Mouse (Mus musculus) heart, adult 8-10 months (tissue): ENCODE data around the gene Pkhd1. TPM values are rescaled to one million over a fixed set of nuclear protein-coding genes. Genes with fewer than 3 reads are reported as not detected.

Source experiments
- DNase-seq: peaks from one replicate; pipeline ENCODE4 v3.0.0; 2022; ENCODE audit warnings: low spot score
- total RNA-seq, 4 experiments: library from RNA; stranded (reverse); gene quantifications; 2 replicates each; pipeline ENCODE4 v1.2.4; 2022

Gene Pkhd1
- total RNA-seq: not detected

DNA sequence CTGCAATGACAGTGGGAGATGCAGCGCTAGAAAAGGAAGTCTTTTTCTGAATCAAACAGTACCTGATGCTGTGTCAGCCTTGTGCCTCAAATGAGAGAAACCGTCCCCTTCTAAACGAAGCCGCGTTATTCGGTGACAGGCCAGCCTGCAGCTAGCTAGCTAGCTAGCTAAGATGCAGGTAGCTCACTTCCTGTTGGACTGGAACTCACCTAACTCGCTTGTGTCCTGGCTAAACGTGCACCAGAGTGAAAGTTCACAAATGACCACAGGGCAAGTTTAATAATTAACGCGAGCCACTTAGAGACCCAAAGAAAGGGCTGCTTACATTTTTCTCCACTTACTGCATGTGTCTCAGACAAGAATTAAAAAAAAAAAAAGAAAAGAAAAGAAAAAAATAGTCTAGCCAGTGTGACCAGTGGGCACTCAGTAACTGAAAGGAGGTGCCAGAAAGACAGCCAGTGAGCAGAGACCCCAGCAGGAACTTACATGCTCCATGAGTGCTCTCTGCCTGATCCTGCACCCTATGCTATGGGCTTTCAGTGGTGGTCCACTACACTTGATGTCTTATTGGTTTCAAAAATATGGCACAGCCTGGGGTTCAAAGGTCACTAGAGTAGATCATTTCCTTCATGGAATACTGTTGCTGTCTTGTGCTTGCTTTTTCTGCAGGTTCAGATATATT lies at the start of gene Pkhd1:
Gene Pkhd1 (minus strand): TSS at position 216 of the 682 bp plus-strand sequence.
- DNase-seq: no peak

DNA sequence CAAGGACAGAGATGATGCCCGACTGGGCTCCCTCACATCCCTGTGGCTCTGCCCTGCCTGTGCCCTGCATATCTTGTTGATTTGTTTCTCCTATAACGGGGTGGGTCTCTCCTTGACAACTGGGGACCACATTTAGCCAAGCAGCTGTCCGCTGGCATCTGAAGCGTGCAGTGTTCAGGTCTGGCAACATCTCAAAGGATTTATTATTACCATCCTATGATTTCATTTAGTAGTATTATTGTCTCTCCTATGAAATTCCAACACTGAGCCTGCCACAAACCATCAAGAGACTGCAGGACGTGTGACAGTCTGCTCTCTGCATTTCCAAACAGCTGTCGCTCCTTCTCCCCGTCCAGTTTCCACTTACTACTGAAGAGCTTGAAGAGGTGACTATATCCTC lies 49.7 kb upstream of the Pkhd1 start:
- no peak for DNase-seq

- no peak for DNase-seq
These were observed 48.4 kb upstream of the Pkhd1 start for GRCm38 (mm10) chr1:20666233-20666632.

DNA sequence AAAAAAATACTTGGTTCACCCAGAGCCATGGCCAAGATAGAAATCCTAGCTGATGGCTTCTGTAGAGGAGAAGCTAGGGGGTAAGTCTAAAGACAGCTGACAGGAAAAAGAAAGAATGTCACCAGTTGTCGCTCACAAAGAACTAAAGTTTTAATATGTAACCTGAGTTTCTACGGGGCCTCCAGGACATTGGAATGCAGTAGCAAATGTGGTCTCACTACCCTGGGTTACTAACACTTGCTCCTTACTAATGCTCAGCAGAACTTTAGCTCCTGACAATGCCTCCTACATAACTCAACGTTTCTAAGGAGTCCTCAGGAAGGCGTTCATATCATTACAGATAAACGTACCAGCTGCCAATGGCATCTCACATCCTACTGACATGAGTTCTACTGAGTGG lies 37.2 kb upstream of the Pkhd1 start:
- no peak for DNase-seq

GRCm38 (mm10) chr1:20653513-20654506 lies 35.9 kb upstream of the Pkhd1 start:
- DNase-seq: no peak

- no peak for DNase-seq
These were observed 17.0 kb upstream of the Pkhd1 start for GRCm38 (mm10) chr1:20634856-20635255.

GRCm38 (mm10) chr1:20633276-20633869 lies 15.5 kb upstream of the Pkhd1 start:
- no peak for DNase-seq

- no peak for DNase-seq
These were observed 6.7 kb upstream of the Pkhd1 start for GRCm38 (mm10) chr1:20624564-20624963.

- DNase-seq: no peak
These were observed 5.5 kb upstream of the Pkhd1 start for GRCm38 (mm10) chr1:20623375-20623774.

DNA sequence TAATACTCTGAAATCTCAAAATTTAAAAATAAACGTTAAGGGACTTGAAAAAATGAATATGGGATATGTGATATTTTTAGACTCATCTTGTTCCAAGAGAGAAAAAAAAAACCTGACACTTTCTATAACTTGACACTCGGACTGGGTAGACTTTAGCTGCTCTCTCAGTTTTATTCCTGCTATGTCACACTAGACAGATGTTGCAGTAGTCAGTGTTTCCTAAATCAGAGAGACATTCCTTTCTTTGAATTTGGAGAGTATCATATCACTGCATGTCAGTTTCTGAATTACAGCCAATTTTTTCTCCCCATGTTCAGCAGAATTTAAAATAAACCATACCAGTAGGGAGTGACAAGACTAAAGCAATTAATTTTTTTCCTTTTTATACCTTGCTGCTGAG lies 2.7 kb upstream of the Pkhd1 start:
- DNase-seq: no peak

- no peak for DNase-seq
These were observed 1.5 kb upstream of the Pkhd1 start for GRCm38 (mm10) chr1:20619363-20619762.

GRCm38 (mm10) chr1:20612643-20613042 lies 5.2 kb downstream of the Pkhd1 start:
- DNase-seq: no peak

- DNase-seq: no peak
These were observed 12.4 kb downstream of the Pkhd1 start for GRCm38 (mm10) chr1:20605489-20605888.

DNA sequence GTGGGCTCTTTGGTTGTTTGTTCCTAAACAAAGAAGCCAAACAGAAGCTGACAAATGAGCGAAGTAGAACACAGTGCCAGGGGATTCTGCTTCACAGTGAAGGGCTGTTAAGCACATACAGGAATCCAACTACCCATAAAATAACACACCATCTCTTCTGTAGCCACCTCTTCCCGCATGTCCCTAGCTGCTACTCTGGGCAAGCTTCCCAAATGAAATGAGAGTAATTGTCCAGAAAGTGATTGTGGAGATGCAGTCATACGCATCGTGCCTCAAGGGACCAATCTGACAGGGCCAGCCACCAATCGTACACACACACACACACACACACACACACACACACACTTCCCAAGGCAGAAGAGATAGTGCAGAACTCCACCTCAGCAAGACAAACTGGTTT lies 27.4 kb downstream of the Pkhd1 start:
- no peak for DNase-seq

DNA sequence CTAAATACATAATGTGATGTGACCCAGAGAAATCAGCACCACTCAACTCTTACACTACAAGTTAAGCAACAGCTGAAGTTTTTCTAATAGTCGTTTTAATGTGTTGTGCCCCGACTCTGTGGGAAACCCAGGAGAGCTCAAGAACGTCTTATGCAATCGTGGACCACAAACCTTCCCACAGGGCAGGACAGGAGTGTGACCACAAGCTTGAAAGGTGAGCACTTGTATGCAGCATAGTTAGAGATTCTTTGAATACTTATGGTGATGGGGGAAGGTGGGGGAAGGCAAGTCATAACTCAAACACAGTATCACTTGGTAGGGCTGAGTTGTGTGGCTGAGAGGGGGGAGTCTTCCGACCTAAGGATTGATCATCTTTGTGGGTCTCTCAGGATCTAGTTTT lies 46.4 kb downstream of the Pkhd1 start:
- DNase-seq: no peak

DNA sequence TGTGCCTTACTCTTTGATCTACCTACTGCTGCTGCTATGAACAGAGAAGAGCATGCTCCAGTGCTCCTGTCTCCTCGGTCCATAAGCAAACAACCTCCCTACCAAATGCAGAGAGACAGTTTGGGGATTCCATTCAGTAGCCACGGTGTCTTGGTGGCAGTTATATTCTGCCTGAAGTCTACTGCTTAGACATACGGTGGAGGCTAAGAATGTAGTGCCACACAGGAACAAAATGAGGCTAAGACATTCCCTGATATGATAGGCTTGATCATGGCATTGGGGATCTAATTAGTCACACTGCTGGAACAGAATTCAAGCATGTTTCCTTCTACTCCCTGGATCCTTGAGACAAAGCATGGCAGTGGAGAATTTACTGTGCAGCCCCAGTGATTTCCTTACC lies 48.4 kb downstream of the Pkhd1 start:
- DNase-seq: no peak

DNA sequence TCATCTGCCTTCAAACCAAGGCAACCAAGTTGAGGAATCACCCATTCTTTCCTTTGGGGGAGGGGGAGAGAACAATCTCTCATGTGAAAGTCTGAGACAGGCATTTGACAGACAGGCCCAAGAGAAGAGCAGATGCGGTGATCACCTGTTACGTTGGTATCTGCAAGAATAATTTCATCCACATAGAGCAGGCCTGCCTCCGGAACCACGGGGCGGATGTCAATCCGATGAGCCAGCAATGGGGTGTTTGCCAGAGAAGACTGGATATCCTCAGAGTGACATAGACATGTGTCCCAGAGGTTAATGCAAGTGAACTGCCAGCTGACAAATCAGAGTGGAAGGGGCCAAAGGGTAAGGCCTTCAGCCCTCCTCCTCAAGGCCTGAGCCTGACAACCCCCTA lies 59.4 kb downstream of the Pkhd1 start:
- DNase-seq: no peak

- DNase-seq: no peak
These were observed 63.5 kb downstream of the Pkhd1 start for GRCm38 (mm10) chr1:20554398-20554797.

- DNase-seq: no peak
These were observed 66.5 kb downstream of the Pkhd1 start for GRCm38 (mm10) chr1:20551334-20551733.

DNA sequence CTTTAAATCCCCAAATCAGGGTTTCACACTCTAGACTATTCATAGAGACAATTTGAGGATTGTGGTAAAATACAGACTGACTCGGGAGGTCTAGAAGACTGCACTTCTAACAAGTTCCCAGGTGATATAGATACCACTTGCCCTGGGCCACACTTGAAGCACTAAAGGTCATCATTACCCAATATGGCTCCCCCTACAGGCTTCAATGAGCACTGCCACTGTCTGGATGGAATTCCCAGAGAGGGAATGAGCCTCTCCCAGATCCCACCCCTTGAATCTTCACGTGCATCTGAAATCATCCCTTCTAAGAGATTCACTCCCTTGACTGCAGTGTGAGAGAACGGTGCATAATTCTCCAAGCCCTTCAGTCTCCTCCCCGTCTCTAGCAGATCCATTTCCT lies 73.3 kb downstream of the Pkhd1 start:
- no peak for DNase-seq

DNA sequence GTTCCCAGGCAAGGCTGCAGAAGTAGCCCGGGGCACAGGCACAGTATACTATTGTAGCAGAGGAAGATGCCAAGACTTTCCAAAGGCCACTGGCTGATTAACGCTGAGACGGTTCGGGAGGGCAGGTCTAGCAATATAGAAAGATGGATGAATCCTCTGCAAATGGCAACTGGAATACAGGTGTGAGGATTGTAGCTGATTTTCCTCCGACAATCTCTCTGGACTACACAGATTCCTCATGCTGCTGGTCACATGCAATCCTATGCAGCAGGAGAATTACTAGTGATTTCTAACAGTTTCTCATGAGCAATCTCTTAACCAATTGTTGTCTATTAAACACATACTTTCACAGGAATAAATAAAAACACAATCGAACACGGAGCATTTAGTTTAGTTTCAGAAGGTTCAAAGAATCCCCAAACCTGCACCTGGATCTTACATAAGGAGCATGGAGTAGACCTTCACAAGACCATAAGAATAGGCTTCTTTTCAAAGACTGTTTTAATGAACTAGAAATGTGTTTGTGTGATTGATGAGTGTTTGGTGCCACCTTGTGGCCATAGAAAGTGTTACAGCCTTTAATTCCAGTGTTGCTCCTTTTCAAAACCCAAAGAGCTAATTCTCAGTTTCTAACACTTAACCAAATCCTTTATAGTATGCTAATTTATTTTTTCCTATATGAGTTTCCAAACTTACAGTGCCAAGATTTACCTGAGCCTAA lies 104.3 kb downstream of the Pkhd1 start:
- peak; percentile 24 for DNase-seq

DNA sequence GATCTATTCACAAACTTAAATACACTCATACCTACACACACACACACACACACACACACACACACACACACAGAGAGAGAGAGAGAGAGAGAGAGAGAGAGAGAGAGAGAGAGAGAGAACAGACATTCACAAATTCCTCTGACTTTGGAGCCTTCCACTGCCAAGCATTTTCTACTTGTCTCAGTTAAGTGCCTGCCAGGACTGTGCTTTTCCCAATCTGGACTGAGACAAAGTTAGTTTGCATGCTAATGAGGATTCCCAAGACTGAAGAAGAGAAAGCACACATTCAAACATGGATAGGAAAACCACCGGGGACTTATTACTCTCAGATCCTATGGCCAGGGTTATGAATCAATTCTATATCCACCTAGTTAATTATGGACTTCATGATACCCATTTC lies 118.9 kb downstream of the Pkhd1 start:
- DNase-seq: no peak
